Mouse (Mus musculus): ENCODE results near the gene Epo.

GRCm38 (mm10) chr5:137566416-137566815 lies 33.4 kb upstream of the Epo start:
- TF ChIP-seq CTCF (IDR thresholded peaks at IDR 0.05; ENCODE audit: control insufficient read depth, insufficient read depth, low read length) (no peak), POLR2A (IDR thresholded peaks at IDR 0.05; ENCODE audit: borderline replicate concordance, control insufficient read depth, low read depth, low read length) (no peak)
